Mouse (Mus musculus) monocyte, adult 2 months (primary cell): ENCODE measurements at regions not wholly inside any gene's neighbourhood (a gene's known extent, or its start where the extent isn't known, plus 50 kb on each side); places are given as distances from the start of the nearest gene placed in this dataset.

Experiments
- DNase-seq, 2 experiments: peaks; one replicate each; pipeline ENCODE4 v3.0.0; 2022; ENCODE audit warnings: low spot score in 2 of 2, low read depth in 1 of 2

- no peak for DNase-seq
Observed at GRCm38 (mm10) chr6:47354515-47354914, 98.7 kb upstream of the Cul1 start.

GRCm38 (mm10) chr6:47355500-47355899 lies 97.7 kb upstream of the Cul1 start:
- no peak for DNase-seq

GRCm38 (mm10) chr6:47356500-47356899 lies 96.7 kb upstream of the Cul1 start:
- DNase-seq: no peak

- peak in 1 of 2 experiments; percentile 6 for DNase-seq
Observed at GRCm38 (mm10) chr6:47358686-47359085, 94.5 kb upstream of the Cul1 start.

GRCm38 (mm10) chr6:47364002-47364401 lies 89.2 kb upstream of the Cul1 start:
- DNase-seq: no peak

- no peak for DNase-seq
Observed at GRCm38 (mm10) chr6:47364556-47364955, 88.6 kb upstream of the Cul1 start.

GRCm38 (mm10) chr6:47365651-47366645 lies 87.2 kb upstream of the Cul1 start:
- DNase-seq: no peak

GRCm38 (mm10) chr6:47367461-47367860 lies 85.7 kb upstream of the Cul1 start:
- DNase-seq: no peak

GRCm38 (mm10) chr6:47375705-47376104 lies 77.5 kb upstream of the Cul1 start:
- DNase-seq: no peak

- DNase-seq: no peak
Observed at GRCm38 (mm10) chr6:47381451-47381850, 71.7 kb upstream of the Cul1 start.

- no peak for DNase-seq
Observed at GRCm38 (mm10) chr6:47386550-47386949, 66.6 kb upstream of the Cul1 start.

GRCm38 (mm10) chr6:47389908-47390307 lies 63.3 kb upstream of the Cul1 start:
- DNase-seq: no peak

- DNase-seq: no peak
Observed at GRCm38 (mm10) chr6:47390436-47391002, 62.7 kb upstream of the Cul1 start.

- no peak for DNase-seq
Observed at GRCm38 (mm10) chr6:47391014-47391802, 62.0 kb upstream of the Cul1 start.

GRCm38 (mm10) chr6:47395465-47396337 lies 57.5 kb upstream of the Cul1 start:
- DNase-seq: peak in 1 of 2 experiments; percentile 19
